In genomic region chr4:54373606-54374005, GRCm38 (mm10) we compare ENCODE assay signal across 12 mouse cellular contexts.
DNase-seq lines count a peak whose midpoint lies in the region; ATAC-seq and TF ChIP-seq lines count a peak whose summit lies in the region.
"Had no signal": no experiment of that assay in that cellular context is flagged by ENCODE, and none has a peak within 500 bp of the region (broad histone marks: within the 10 kb centered on the region; RNA-seq: fewer than 3 reads in every experiment).

No protein-coding gene starts in this region.

- H3K27ac ChIP-seq in heart, embryonic 11.5 days (ENCODE audit: low read depth, low read length): peak overlapping the region; percentile 38; the same call in 1 of the 2 replicates
- H3K27ac ChIP-seq in midbrain, embryonic 11.5 days (ENCODE audit: low read depth, low read length): peak overlapping the region; percentile 54
- H3K27ac ChIP-seq in midbrain, embryonic 15.5 days: no peak overlapping the region
- no peak overlapping the region; the same call in 1 of the 2 replicates for H3K27ac ChIP-seq in embryonic facial prominence, embryonic 14.5 days (replicated peaks; ENCODE audit: low read depth, low read length)
- 0 out of 2 replicates have a peak overlapping the region, but pooled peaks have one; percentile 11 for H3K27ac ChIP-seq in neural tube, embryonic 13.5 days (replicated peaks)
- H3K27ac ChIP-seq in kidney, adult 2 months (ENCODE audit: insufficient read depth, low read depth, low read length): no peak overlapping the region
- H3K27ac ChIP-seq: stomach, embryonic 15.5 days had no signal

- H3K4me3 ChIP-seq in heart, embryonic 11.5 days (ENCODE audit: low read depth, low read length): no peak overlapping the region
- no peak overlapping the region for H3K4me3 ChIP-seq in midbrain, embryonic 11.5 days (ENCODE audit: low read depth, low read length)
- H3K4me3 ChIP-seq in midbrain, embryonic 15.5 days: no peak overlapping the region
- H3K4me3 ChIP-seq in embryonic facial prominence, embryonic 14.5 days (ENCODE audit: low read depth, low read length): no peak overlapping the region
- no peak overlapping the region for H3K4me3 ChIP-seq in neural tube, embryonic 13.5 days
- no peak overlapping the region for H3K4me3 ChIP-seq in kidney, adult 2 months (ENCODE audit: insufficient read depth, low read depth, low read length)
- H3K4me3 ChIP-seq: megakaryocyte, embryonic 14.5 days; stomach, embryonic 15.5 days had no signal

- no peaks in the 10 kb centered on the region for H3K9me3 ChIP-seq in heart, embryonic 11.5 days (replicated peaks; ENCODE audit: control insufficient read depth, low read length)
- H3K9me3 ChIP-seq in midbrain, embryonic 11.5 days (ENCODE audit: control insufficient read depth, low read length): no peaks in the 10 kb centered on the region
- no peaks in the 10 kb centered on the region for H3K9me3 ChIP-seq in midbrain, embryonic 15.5 days
- H3K9me3 ChIP-seq in embryonic facial prominence, embryonic 14.5 days (ENCODE audit: control insufficient read depth, low read length): no peaks in the 10 kb centered on the region
- H3K9me3 ChIP-seq in neural tube, embryonic 13.5 days: no peaks in the 10 kb centered on the region
- H3K9me3 ChIP-seq: megakaryocyte, embryonic 14.5 days; stomach, embryonic 15.5 days had no signal

- ATAC-seq in heart, embryonic 11.5 days (replicated peaks; ENCODE audit: insufficient number of reproducible peaks, low FRiP score, low TSS enrichment): peak; percentile 69
- peak; percentile 57 for ATAC-seq in midbrain, embryonic 11.5 days (ENCODE audit: low FRiP score)
- ATAC-seq in midbrain, embryonic 15.5 days (replicated peaks): no peak
- ATAC-seq in embryonic facial prominence, embryonic 14.5 days (ENCODE audit: low read depth): peak; percentile 73
- ATAC-seq in neural tube, embryonic 13.5 days (ENCODE audit: low read depth): no peak

- H3K27me3 ChIP-seq in heart, embryonic 11.5 days (ENCODE audit: control insufficient read depth, insufficient read depth, low read length): no peaks in the 10 kb centered on the region
- H3K27me3 ChIP-seq in midbrain, embryonic 11.5 days (ENCODE audit: control insufficient read depth, insufficient read depth, low read length): no peaks in the 10 kb centered on the region
- no peaks in the 10 kb centered on the region for H3K27me3 ChIP-seq in midbrain, embryonic 15.5 days (replicated peaks)
- H3K27me3 ChIP-seq in embryonic facial prominence, embryonic 14.5 days (replicated peaks; ENCODE audit: control insufficient read depth, insufficient read depth, low read length): no peaks in the 10 kb centered on the region
- H3K27me3 ChIP-seq in neural tube, embryonic 13.5 days: no peaks in the 10 kb centered on the region
- H3K27me3 ChIP-seq in kidney, adult 2 months (replicated peaks; ENCODE audit: control insufficient read depth, insufficient read depth, low read length): no peaks in the 10 kb centered on the region
- H3K27me3 ChIP-seq: megakaryocyte, embryonic 14.5 days; stomach, embryonic 15.5 days had no signal

- peaks cover 17% of the 10 kb centered on the region for H3K4me1 ChIP-seq in heart, embryonic 11.5 days (ENCODE audit: control insufficient read depth, insufficient read depth, low read length)
- peaks cover 18% of the 10 kb centered on the region for H3K4me1 ChIP-seq in midbrain, embryonic 11.5 days (ENCODE audit: control insufficient read depth, insufficient read depth, low read length)
- H3K4me1 ChIP-seq in midbrain, embryonic 15.5 days: peaks cover 11% of the 10 kb centered on the region; the same call in 1 of the 2 replicates
- peaks cover 24% of the 10 kb centered on the region for H3K4me1 ChIP-seq in embryonic facial prominence, embryonic 14.5 days (ENCODE audit: control insufficient read depth, insufficient read depth, low read length)
- peaks cover 37% of the 10 kb centered on the region for H3K4me1 ChIP-seq in neural tube, embryonic 13.5 days (replicated peaks)
- no peaks in the 10 kb centered on the region for H3K4me1 ChIP-seq in kidney, adult 2 months (ENCODE audit: control insufficient read depth, insufficient read depth, low read length)
- H3K4me1 ChIP-seq: stomach, embryonic 15.5 days had no signal

- DNase-seq in heart, adult 9 months (ENCODE audit: low spot score in 2 of 2): no peak
- peak; percentile 91 for DNase-seq in midbrain, embryonic 11.5 days (ENCODE audit: low spot score, missing footprints)
- DNase-seq in embryonic facial prominence, embryonic 14.5 days (ENCODE audit: low spot score): peak; percentile 64
- no peak for DNase-seq in kidney, adult 2 months
- DNase-seq in spleen, postnatal 36 days (ENCODE audit: low spot score in 2 of 2): no peak
- DNase-seq: cerebellum, postnatal 10 days; right cerebral cortex, adult 18-20 months had no signal

- no peak for TF ChIP-seq CTCF in kidney, adult 2 months (conservative IDR thresholded peaks at IDR 0.05; ENCODE audit: insufficient read depth, insufficient read length, low read depth, low read length)

- H3K9ac ChIP-seq in heart, embryonic 11.5 days (ENCODE audit: low read depth, low read length): no peak overlapping the region
- peak overlapping the region; percentile 20; the same call in 1 of the 2 replicates for H3K9ac ChIP-seq in midbrain, embryonic 11.5 days (ENCODE audit: low read length)
- H3K9ac ChIP-seq in midbrain, embryonic 15.5 days: no peak overlapping the region
- no peak overlapping the region for H3K9ac ChIP-seq in embryonic facial prominence, embryonic 14.5 days (ENCODE audit: low read depth, low read length)
- H3K9ac ChIP-seq in neural tube, embryonic 13.5 days: no peak overlapping the region
- H3K9ac ChIP-seq: stomach, embryonic 15.5 days had no signal

- no peaks in the 10 kb centered on the region for H3K36me3 ChIP-seq in heart, embryonic 11.5 days (ENCODE audit: control insufficient read depth, insufficient read depth, low read length)
- no peaks in the 10 kb centered on the region for H3K36me3 ChIP-seq in midbrain, embryonic 11.5 days (ENCODE audit: control insufficient read depth, insufficient read depth, low read length)
- H3K36me3 ChIP-seq in midbrain, embryonic 15.5 days (replicated peaks): no peaks in the 10 kb centered on the region
- H3K36me3 ChIP-seq in embryonic facial prominence, embryonic 14.5 days (ENCODE audit: control insufficient read depth, insufficient read depth, low read length): no peaks in the 10 kb centered on the region
- no peaks in the 10 kb centered on the region for H3K36me3 ChIP-seq in neural tube, embryonic 13.5 days
- H3K36me3 ChIP-seq in kidney, adult 2 months (ENCODE audit: control insufficient read depth, insufficient read depth, low read length): no peaks in the 10 kb centered on the region
- H3K36me3 ChIP-seq: stomach, embryonic 15.5 days had no signal

- H3K4me2 ChIP-seq in heart, embryonic 11.5 days: peak overlapping the region; percentile 29; the same call in 1 of the 2 replicates
- no peak overlapping the region for H3K4me2 ChIP-seq in midbrain, embryonic 11.5 days
- H3K4me2 ChIP-seq in midbrain, embryonic 15.5 days: no peak overlapping the region
- no peak overlapping the region for H3K4me2 ChIP-seq in embryonic facial prominence, embryonic 14.5 days (ENCODE audit: low read depth, low read length)
- H3K4me2 ChIP-seq in neural tube, embryonic 13.5 days: no peak overlapping the region
- H3K4me2 ChIP-seq: stomach, embryonic 15.5 days had no signal

- TF ChIP-seq POLR2A in kidney, adult 2 months (IDR thresholded peaks at IDR 0.05; ENCODE audit: low read depth, low read length): no peak

- 0% methylated on average over 2 of the region's 2 CpGs for WGBS in heart, embryonic 11.5 days (ENCODE audit: insufficient replicate concordance)
- WGBS in midbrain, embryonic 11.5 days: 3% methylated on average over 2 of the region's 2 CpGs
- 2% methylated on average over 2 of the region's 2 CpGs for WGBS in midbrain, embryonic 15.5 days
- WGBS in embryonic facial prominence, embryonic 14.5 days: 12% methylated on average over 2 of the region's 2 CpGs
- whole genome bisulfite sequencing in neural tube, embryonic 13.5 days: 13% methylated on average over 2 of the region's 2 CpGs
- WGBS in kidney, adult 2 months: 44% methylated on average over 2 of the region's 2 CpGs

Comparison
In these comparisons a context has a peak if more than half of its experiments do, and no peak if none do; other contexts are left out.
1. ATAC-seq: peak in heart, embryonic 11.5 days (single experiment), midbrain, embryonic 11.5 days (single experiment) and embryonic facial prominence, embryonic 14.5 days (single experiment); none in midbrain, embryonic 15.5 days (single experiment) and neural tube, embryonic 13.5 days (single experiment).
2. H3K27ac ChIP-seq: peak in heart, embryonic 11.5 days (single experiment), midbrain, embryonic 11.5 days (single experiment) and neural tube, embryonic 13.5 days (single experiment); none in midbrain, embryonic 15.5 days (single experiment), embryonic facial prominence, embryonic 14.5 days (single experiment) and kidney, adult 2 months (single experiment).
3. DNase-seq: peak in midbrain, embryonic 11.5 days (single experiment) and embryonic facial prominence, embryonic 14.5 days (single experiment); none in heart, adult 9 months (0 of 2), kidney, adult 2 months (single experiment) and spleen, postnatal 36 days (0 of 2).